Mouse (Mus musculus) embryo, embryonic 9.5 days (tissue): ENCODE data around the gene Fetub.
A peak's percentile ranks its signal among the peaks of the same experiment; 100 is the strongest.
"Not testable (repeated sequence)": the region's sequence is repeated elsewhere in the genome, so short reads cannot be mapped to it uniquely, and the experiment has no call there.

ENCODE experiments used
- DNase-seq: peaks from one replicate; pipeline ENCODE4 v3.0.0-alpha.2; 2017; ENCODE audit errors: extremely low spot score

The Fetub gene

GRCm38 (mm10) chr16:22909290-22909689, 8.8 kb upstream of the Fetub start:
- no peak for DNase-seq

GRCm38 (mm10) chr16:22911986-22912385, 6.1 kb upstream of the Fetub start:
- DNase-seq = no peak

GRCm38 (mm10) chr16:22912886-22913285, 5.2 kb upstream of the Fetub start:
- no peak for DNase-seq

- no peak for DNase-seq
These were observed 3.9 kb upstream of the Fetub start for GRCm38 (mm10) chr16:22914276-22914675.

- no peak for DNase-seq
These were observed 654 bp downstream of the Fetub start for GRCm38 (mm10) chr16:22918664-22919312.

GRCm38 (mm10) chr16:22919971-22920854, 2.1 kb downstream of the Fetub start:
- DNase-seq = no peak

GRCm38 (mm10) chr16:22921761-22922160, 3.6 kb downstream of the Fetub start:
- DNase-seq = no peak

GRCm38 (mm10) chr16:22922433-22922832, 4.3 kb downstream of the Fetub start:
- no peak for DNase-seq

GRCm38 (mm10) chr16:22929575-22929974, 11.4 kb downstream of the Fetub start:
- DNase-seq = no peak

GRCm38 (mm10) chr16:22931431-22932200, 13.5 kb downstream of the Fetub start:
- no peak for DNase-seq

GRCm38 (mm10) chr16:22937631-22938030, 19.5 kb downstream of the Fetub start:
- DNase-seq = no peak

- DNase-seq = no peak
These were observed 20.4 kb downstream of the Fetub start for GRCm38 (mm10) chr16:22938541-22938940.

- DNase-seq = no peak
These were observed 21.1 kb downstream of the Fetub start for GRCm38 (mm10) chr16:22939120-22939695.

- DNase-seq = not testable (repeated sequence)
These were observed 23.8 kb downstream of the Fetub start for GRCm38 (mm10) chr16:22941825-22942476.

GRCm38 (mm10) chr16:22947371-22947770, 29.2 kb downstream of the Fetub start:
- DNase-seq = no peak

- no peak for DNase-seq
These were observed 32.8 kb downstream of the Fetub start, which contains the start of gene Hrg for GRCm38 (mm10) chr16:22950840-22951395. Gene Hrg (plus strand): TSS chr16:22951072.

- DNase-seq = no peak
These were observed 34.9 kb downstream of the Fetub start for GRCm38 (mm10) chr16:22953069-22953468.

- DNase-seq = peak; percentile 52
These were observed 37.4 kb downstream of the Fetub start for GRCm38 (mm10) chr16:22955397-22956084.

- no peak for DNase-seq
These were observed 37.9 kb downstream of the Fetub start for GRCm38 (mm10) chr16:22956085-22956439.

- no peak for DNase-seq
These were observed 42.9 kb downstream of the Fetub start for GRCm38 (mm10) chr16:22961073-22961472.
